Mouse (Mus musculus): ENCODE measurements around the gene Rfwd3.
"Not testable (repeated sequence)": the region's sequence is repeated elsewhere in the genome, so short reads cannot be mapped to it uniquely, and the experiment has no call there.

Rfwd3 gene

GRCm38 (mm10) chr8:111299821-111300568, at the start of gene Rfwd3:
TSS of gene Rfwd3 (minus strand) at chr8:111300222.
- peak; percentile 96 to 99 for DNase-seq (ENCODE audit: low spot score in 2 of 2)

DNA sequence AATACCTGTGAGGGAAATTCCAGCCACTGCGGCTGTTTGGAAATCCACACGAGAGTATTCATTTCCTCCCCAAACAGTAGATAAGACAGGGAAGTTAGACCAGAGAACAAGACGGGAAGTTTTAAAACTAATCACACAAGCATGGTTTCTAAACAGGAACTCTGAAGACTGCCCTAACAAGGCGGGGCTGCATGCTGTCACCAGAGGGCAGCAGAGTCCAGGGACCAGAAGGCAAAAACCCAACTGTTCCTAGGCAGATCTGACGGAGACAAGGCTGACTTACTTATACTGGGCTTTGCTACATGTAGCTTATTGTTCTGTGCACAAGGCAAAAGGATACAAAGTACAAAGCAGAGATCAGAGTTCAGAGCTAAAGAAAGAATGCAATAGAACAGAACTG, 43.2 kb upstream of the Rfwd3 start:
- peak in 1 of 2 experiments; percentile 89 for DNase-seq (ENCODE audit: low spot score in 2 of 2)

- DNase-seq (ENCODE audit: low spot score in 2 of 2): no peak
These were observed 40.2 kb upstream of the Rfwd3 start for GRCm38 (mm10) chr8:111340186-111340585.

DNA sequence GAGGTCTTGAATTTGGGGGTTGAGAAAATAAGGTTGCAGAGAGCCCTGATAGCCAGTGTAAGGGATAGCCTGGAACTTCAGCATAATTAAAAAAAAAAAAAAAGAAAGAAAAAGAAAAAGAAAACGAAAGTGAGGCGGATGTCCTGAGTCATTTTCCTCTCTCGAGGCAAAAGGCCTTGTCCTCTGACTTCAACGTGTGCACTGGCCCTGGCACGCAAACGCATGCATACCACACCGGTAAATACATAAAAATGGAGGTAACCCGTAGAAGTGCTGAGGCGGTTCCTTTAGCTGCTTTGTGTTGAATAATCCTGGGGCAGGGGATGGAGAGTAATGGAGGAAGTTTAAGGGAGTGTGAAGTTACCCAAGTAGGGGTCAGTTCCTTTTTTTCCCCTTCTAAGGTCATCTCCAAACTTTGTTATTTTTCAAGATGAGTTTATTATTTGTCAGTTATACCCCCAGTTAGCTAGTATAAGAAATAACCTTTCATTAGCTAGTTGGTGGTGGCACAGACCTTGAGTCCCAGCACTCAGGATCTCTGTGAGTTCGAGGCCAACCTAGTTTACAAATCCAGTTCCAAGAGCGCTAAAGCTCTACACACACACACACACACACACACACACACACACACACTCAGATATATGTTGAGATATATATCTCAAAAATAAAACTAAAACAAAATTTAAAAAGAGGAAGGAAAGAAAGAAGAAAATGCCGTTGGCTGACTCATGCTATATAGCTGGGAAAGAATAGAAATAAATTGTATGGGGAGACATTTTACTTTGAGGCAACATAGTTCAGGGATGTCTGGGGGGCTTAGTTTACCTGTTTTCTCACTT, 38.6 kb upstream of the Rfwd3 start:
- DNase-seq (ENCODE audit: low spot score in 2 of 2): no peak

DNA sequence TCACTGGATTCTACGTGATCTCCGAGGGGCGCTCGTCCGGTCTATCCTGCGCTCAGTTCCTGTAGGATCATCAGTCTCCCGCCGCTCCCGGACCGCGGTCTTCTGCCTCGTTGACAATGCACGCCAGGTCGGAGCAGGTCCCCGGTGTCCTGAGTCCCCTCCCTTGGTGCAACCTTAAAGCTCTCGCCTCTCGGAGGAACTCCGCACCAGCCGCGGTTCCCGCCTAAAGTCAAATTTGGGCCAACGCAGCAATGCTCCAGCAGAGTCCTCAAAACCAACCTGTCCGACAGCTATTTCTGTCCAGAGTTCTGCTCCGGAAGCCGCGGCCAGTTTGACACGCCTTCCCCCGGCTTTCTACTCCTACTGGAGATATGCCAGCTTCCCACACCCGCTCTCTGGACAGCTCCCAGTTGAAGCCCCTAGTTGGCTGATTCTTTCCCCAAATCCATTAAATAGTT, 37.9 kb upstream of the Rfwd3 start, which contains the start of gene Mlkl:
Gene Mlkl, minus strand, starts transcription at position 288 of the 458 bp plus-strand sequence.
- DNase-seq (ENCODE audit: low spot score in 2 of 2): no peak

DNA sequence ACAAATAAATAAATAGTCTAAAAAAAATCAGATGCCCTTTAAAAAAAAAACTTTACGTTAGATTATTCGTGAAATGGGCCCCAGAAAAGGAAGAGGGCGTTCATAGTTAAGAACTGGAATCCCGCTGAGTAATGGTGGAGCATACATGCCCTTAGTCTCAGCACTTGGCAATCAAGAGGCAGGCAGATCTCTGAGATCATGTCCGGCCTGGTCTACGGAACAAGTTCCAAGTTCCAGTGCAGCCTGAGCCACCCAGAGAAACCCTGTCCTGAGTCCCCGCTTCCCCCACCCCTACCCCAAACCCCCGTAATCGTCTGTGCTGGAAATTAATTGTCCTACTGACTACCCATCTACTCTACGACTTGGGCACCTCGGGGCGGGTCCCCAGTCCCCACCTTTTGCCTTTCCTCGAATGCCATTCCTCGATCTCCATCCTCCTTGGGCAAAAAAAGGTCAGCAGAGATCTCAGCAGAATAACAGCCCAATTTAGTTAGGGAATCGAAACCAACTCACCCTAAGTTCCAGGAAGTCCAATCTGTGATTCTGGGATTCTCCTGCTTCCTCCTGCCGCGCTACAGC, 37.4 kb upstream of the Rfwd3 start:
- DNase-seq (ENCODE audit: low spot score in 2 of 2): no peak

DNA sequence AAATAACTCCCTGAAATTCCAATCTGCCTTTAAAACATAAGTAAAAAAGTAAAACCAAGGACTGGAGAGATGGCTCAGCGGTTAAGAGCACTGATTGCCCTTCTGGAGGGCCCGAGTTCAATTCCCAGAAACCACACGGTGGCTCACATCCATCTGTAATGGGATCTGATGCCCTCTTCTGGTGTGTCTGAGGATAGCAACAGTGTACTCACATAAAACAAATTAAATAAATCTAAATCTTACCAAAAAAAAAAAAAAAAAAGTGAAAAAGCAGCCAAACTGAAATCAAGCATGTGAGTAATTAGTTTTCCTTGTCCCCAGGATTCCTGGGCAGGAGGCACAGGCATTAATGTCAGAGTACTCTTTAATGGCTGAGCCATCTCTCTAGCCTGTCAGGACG, 36.7 kb upstream of the Rfwd3 start:
- DNase-seq (ENCODE audit: low spot score in 2 of 2): no peak

- DNase-seq (ENCODE audit: low spot score in 2 of 2): no peak
These were observed 25.3 kb upstream of the Rfwd3 start for GRCm38 (mm10) chr8:111325222-111325790.

- DNase-seq (ENCODE audit: low spot score in 2 of 2): no peak
These were observed 14.7 kb upstream of the Rfwd3 start for GRCm38 (mm10) chr8:111314729-111315128.

GRCm38 (mm10) chr8:111313961-111314360, 13.9 kb upstream of the Rfwd3 start:
- not testable (repeated sequence) for DNase-seq (ENCODE audit: low spot score in 2 of 2)

DNA sequence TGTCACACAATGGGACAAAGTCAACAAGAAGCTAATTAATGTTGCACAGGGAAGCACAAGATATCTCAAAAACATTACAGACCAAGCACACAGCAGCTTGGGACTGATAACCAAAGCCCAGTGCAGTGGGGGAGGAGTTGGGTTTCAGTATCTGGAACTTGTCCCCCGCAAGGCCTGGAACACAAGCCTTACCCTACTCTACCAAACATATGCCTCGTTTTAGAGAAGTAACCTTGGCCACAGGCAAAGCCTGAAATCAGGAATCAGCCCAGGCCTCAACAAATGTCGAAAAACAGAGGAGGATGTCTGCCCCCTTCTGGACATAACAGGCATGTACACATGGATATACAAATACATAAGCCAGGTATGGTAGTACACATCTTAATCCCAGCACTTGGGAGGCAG, 12.7 kb upstream of the Rfwd3 start:
- DNase-seq (ENCODE audit: low spot score in 2 of 2): no peak

DNA sequence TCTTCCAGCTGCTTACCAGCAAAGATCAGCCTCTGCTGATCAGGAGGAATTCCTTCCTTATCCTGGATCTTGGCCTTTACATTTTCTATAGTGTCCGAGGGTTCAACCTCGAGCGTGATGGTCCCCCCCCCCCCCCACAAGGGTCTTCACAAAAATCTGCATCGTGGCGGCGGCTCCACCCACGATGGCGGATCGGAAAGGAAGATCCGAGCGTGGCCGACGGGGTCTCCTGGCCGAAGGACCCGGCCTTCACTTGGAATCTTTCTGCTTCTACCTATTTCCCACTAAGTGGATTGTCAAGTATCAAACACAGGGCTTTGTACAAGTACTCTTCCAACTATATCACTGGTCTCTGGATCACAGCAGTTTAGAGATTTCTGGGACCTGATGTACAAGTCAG, 10.0 kb upstream of the Rfwd3 start:
- DNase-seq (ENCODE audit: low spot score in 2 of 2): not testable (repeated sequence)

DNA sequence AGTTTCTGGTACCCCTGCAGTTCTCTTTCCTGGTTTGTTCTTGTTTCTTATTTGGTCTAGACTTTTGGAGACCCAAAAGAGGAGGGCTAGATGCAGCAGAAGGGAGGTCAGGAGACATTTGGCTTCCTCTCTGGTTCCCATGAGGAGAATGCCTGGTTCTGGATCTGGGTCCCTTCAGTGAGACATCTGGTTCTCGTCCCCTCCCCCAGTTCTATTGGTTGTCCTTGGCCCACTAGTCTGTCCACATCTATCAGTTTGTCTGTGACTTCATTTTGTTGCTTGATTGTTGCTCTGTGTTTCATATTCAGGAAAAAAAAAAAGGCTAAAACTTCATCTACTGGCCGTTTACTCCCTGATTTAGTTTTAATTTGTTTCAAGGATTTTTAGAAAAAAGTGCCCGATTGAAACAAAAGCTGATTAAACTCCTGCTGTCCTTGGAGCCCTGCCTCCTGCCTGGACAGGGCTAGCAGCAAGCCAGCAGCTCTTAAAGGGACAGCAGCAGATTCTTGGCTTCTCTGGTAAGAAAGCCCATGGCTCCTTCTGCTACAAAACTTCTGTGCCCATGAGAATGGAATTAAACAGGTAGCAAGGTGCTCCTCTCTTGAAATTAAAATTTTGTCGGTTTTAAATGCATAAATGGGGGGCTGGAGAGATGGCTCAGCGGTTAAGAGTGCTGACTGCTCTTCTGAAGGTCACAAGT, 5.2 kb upstream of the Rfwd3 start:
- no peak for DNase-seq (ENCODE audit: low spot score in 2 of 2)

- no peak for DNase-seq (ENCODE audit: low spot score in 2 of 2)
These were observed 4.3 kb upstream of the Rfwd3 start for GRCm38 (mm10) chr8:111304359-111304758.

DNA sequence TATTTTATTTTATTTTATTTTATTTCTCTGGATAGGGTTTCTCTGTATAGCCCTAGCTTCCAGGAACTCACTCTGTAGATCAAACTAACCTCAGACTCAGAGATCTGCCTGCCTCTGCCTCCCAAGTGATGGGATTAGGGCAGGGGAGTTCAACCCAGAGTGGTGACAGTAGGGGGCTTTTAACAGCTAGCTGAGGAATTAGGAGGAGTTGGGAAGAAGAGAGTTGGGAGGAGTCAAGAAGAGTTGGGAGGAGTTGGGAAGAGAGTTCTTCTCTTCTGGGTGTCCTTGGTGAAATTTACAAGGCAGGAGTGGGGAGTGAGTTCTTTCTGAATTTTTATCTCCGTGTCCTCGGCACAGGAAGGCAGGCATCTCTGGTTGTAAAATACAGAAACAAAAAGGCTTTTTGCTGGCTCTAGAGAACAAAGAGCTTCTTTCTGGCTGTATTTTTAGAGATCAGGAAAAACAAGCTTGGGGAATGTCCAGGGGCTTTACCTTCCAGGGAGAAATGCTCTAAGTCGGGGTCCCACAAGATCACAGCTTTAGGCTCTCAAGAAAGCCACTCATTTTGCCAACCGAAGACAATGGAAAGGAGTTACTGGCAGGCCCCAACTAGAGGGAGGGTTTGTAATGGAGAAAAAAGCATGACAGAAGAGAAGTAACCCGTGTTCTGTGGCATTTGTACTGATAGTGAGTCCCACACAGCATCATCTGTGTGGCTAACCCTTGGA, 3.2 kb upstream of the Rfwd3 start:
- DNase-seq (ENCODE audit: low spot score in 2 of 2): not testable (repeated sequence)

DNA sequence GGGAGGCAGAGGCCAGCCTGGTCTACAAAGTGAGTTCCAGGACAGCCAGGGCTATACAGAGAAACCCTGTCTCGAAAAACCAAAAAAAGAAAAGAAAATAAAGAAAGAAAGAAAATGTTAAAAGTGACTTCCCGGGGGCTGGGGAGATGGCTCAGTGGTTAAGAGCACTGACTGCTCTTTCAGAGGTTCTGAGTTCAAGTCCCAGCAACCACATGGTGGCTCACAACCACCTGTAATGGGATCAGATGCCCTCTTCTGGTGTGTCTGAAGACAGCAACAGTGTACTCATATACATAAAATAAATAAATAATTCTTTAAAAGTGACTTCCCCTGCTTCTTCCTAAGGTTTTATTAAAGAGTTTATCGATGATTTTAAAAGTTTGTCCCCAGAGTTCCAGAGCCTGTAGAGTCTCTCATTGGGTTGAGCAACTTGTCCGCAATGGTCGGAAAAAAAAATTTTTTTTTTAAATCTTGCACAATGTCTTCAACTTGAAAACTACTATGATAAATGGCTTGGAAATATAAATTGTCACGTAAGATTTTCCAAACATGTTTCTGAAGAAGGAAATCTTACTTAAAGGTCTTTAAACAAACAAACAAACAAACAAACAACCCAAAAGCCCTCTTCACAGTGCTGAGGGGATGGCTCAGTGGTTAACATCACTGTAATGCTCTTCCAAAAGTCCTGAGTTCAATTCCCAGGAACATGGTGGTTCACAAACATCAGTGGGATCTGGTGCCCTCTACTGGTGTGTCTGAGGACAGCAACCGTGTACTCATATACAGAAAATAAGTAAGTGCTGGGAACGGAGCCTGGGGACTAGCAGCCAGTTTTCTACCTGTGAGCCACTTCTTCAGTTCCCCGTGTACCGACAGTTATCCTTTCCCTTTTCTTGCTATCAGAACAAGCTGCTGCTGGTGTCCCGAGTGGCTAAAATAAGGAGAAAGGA, 850 bp upstream of the Rfwd3 start:
- DNase-seq (ENCODE audit: low spot score in 2 of 2): no peak

- DNase-seq (ENCODE audit: low spot score in 2 of 2): peak in 1 of 2 experiments; percentile 25
These were observed 630 bp downstream of the Rfwd3 start for GRCm38 (mm10) chr8:111299363-111299820.

DNA sequence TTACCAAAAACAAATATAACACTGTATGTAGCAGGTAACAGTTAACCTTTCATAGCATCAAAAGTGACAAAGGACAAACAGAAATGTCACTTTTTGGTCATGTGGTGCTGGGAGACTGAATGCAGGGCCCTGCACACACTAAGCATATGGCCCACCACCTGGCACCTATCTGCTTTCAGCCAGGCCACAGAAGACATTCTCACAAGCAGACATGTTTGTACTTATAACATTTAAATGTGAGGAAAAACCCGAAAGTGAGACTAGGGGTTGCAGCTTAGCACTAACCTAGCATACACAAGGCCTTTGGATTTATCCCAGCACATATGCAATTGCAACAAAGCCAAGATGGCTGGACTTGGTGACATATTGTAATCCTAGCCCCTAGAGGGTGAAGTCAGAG, 2.0 kb downstream of the Rfwd3 start:
- DNase-seq (ENCODE audit: low spot score in 2 of 2): no peak

- no peak for DNase-seq (ENCODE audit: low spot score in 2 of 2)
These were observed 8.3 kb downstream of the Rfwd3 start for GRCm38 (mm10) chr8:111291733-111292132.

All from left cerebral cortex, adult 9 months (tissue).